Mouse (Mus musculus) T-helper 1 cell (primary cell): ENCODE data around the gene Ppp1r26.

Experiments used
- in situ Hi-C: fragments of 300-600 bp; cut with MboI, MseI; formaldehyde crosslinking; loops from one replicate; pipeline ENCODE4 v1.15.1; 2025; ENCODE audit warnings: high pct_unique_total_duplicates

Gene Ppp1r26

DNA sequence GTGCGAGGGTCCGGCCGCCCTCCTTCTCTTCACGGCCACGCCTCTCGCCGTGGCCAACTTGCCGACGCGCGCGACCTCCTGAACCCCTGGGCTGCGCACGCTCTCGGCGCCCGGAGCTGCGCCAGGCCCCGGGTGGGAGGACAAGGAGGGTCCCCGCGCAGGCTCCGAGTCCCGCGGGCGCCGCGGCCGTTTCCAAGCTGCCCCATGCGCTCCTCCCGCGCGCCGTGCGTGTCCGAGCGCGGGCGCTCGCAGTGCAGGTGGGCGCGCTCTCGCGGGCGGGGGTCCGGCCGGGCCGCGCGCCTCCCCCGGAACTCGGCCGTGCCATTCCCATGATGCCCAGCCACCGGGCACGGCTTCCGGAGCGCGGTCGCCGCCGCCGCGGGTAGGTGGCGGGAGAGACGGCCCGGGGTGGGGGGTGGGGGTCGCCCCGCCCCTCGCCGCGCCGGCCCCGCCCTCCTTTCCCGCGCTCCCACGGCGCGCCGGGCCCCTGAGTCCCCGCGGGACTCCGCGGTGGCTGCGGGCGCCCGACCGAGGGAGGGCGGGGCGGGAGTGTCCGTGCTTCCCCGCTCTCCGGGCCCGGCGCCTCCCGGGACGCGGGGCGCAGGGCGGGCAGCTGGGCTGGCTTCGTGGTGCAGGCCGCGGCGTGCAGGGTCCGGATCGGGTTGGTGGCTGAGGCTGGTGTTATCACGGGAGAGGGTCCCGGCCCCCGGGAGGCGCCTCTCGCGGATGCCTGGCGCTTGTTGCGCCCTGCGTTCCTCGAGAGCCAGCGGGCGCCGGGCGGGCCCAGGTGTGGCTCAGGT, at the start of gene Ppp1r26:
TSS of gene Ppp1r26 (plus strand) at position 286 of the 800 bp plus-strand sequence.
- in situ Hi-C loops, result no loop called here

DNA sequence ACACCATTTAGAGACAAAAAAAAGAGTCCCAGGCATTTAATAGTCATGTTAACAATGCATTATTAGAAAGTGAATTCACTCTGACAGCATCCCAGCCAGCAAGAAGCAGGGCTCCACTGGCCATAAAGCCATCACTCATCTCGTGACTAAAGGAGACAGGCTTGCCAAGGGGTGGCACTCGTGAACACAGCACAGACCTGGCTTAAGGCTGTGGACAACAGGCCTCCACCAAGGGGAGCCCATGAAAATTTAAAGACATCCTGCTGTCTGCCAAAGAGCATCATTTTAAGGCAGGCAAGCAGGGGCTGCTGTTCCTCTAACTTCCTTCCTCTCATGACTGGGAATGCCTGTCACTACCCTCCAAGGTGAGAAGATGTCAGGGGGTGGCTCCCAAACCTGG, 49.7 kb upstream of the Ppp1r26 start:
- in situ Hi-C loops, result no loop called here

DNA sequence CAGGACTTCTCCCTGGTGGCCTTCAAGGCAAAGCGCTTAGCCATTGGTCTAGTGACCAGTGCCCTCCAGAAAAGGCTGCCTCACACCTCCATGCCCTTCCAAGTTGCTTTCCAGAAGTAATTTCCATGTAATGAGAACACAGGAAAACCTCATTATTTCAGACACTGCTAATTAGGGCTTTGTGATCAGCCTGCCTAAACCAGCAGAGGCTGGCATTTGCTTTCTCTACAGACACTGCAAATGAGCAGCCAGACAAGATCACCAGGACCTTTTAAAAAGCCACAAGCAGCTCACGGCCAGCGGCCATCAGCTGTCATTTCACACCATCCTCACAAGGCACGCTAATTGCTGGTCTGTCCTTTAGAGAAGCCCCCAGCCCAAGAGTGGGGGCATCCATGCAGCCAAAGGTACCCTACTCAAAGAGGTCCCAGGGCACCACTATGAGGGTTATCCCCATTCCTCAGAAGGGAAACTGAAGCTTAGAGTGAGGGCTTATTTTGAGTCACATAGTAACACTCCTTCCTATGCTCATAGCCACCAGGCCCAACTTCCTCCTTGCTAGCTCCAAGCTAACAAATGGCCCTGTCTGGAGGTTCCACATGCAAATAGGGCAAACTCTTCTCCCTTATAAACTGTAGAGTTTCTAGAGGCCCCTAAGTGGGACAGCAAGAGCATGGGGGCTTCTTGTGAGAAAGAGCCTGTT, 49.0 kb upstream of the Ppp1r26 start:
- in situ Hi-C loops, result no loop called here

DNA sequence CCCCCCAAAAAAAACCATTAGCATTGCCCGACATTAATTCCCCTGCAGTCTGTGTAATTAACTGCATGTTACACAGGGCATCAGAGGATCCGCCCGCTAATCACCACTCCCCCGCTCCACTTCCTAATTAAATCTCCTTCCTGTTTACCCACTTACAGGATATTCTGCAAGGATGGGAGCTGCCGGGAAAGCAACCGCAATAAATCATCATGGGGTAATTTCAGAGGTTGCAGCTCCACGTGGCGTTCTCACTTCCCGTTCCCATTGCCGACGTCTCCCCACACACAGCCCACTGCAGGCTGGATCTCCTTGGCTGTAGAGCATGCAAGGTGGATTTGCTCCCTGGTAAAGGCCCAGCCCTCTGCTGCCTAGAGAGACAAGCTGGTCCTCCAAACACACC, 45.0 kb upstream of the Ppp1r26 start:
- in situ Hi-C loops, result no loop called here

DNA sequence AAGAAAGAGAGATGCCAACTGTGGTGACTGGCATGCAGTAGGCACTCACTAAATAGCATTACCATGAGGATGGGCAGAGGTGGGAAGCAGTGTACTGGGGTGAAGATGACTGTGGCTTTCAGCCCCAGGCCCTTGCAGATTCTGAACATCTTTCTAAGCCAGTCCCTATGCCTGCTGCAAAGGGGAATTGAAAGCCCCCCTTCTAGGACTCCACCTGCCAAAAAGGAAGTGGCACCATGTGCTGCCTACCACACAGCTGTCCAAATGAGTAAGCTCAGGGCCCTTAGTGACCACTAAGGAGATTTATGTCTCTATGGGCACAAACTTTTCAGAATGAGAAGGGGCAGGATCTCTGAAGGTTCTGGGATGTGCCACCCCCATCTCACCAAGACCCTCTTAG, 44.5 kb upstream of the Ppp1r26 start:
- in situ Hi-C loops, result no loop called here

DNA sequence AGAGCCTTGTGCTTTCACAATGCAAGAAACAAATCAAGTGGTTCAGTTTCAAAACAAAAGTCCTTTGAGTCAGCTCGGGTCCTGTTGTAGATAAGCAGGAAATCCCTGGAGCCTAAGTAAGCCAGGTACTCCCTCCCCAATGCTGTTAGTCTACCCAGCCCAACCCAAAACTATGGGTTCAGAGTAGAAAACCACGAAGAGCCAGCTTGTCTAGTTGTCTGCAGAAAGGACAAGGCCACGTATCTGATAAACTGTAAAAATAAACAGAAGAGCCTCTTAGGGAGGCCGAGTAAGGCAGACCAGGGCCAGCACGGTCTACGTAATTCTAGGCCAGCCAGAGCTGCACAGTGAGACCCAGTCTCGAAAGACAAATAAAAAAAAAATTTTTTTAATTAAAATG, 38.8 kb upstream of the Ppp1r26 start:
- in situ Hi-C loops, result no loop called here

DNA sequence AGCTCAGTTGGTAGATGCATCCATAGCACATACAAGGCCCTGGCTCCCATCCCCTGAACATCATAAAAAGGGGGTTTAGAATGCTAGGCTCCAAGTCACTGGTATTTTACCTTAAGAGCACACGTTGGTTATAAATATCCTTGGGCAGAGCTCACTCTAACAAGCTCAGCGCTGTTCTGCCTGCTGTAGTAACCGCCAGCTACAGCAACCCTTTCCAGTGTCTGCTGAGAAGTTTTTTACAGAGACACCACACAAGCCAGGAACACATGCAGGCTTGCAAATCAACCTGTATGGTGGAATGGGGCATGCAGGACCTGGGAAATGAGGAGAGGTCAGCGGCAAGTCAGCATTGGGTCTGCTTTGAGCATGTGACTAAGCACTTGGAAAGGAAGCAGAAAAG, 37.5 kb upstream of the Ppp1r26 start:
- in situ Hi-C loops, result no loop called here

DNA sequence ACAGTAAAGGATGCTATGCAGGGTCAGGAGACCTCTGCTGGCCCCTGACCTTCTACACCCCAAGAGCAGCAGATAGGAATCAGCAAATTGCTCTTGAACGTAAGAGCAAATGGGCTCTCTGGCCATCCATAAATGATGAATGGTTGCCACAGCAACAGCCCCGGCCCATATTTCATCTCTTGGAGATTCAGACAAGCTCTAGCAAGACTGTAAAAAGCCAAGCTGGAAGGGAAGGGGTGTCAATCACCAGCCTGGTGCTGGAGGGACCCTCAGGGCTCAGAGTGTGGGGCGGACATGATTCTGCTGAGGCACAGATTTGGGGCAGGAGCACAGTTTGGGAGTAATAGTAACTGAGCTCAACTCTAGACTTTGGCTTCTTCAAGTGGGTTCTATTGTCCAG, 37.0 kb upstream of the Ppp1r26 start:
- in situ Hi-C loops, result no loop called here

DNA sequence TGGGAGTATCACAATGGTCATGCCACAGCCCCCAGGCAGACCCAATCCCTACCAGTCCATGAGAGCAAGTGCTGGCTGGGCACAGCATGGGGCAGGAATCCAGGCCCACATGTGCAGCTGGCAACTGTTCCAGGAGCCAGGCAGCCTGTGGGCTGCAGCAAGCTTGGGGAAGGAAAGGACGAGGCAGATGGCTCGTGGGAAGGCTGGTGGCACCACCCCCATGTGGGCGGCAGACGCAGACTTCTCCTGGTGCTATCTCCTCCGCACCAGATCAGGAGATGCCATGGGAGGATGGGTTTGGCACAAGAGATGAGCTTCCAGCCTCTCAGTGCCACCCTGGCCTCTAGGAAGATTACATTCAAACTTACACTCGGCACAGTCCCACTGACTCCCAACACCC, 33.7 kb upstream of the Ppp1r26 start:
- in situ Hi-C loops, result loop anchor here (5.0 kb wide), 1 partner anchor 211 kb away; no protein-coding TSS in a partner anchor

DNA sequence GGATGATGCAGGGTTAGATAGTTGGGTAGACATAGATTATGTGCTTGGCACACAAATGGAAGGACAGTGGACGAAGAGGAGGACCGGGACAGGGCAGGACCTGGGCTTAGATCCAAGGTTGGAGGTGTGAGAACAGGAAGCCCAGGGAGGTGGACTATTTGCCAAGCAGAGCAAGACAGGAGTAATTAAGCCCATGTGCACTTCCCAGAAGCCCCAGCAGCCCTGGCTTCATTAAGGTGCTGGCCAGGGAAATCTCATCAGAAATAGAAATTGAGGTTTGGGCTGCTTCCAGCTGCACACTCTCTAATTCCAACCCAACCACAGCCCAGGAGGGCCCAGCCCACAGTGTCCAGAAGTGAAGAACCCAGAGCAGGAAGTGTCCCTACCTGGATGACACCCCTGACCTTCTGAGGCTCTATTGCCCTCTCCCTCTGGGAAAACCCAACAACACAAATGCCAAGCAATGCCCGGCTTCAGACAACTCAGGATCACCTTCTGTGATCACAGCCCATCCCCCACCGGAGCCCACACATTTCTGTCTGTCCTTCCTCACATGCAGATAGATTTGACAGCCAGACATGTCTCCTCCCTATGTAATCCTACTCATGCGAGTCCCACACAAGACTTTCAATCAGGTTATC, 32.4 kb upstream of the Ppp1r26 start:
- in situ Hi-C loops, result loop anchor here (5.0 kb wide), 1 partner anchor 212 kb away; no protein-coding TSS in a partner anchor

DNA sequence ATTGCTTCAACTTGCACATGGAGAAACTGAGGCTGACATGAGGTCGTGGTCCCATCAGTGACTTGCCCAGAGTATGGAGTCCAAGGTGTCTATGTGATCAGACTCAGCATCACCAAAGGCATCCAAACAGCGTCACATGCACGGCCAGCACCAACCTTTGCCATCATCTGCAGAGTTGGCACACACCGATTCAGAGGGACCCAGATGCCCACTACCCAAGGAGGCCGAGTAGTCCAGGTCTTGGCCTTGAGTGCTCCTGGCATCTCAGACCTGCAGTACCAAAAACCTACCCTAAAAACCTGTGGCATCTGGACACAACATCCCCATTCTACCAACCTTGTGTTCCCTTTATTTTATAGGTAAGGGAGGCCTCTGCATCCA, 31.9 kb upstream of the Ppp1r26 start:
- in situ Hi-C loops, result loop anchor here (5.0 kb wide), 1 partner anchor 212 kb away; no protein-coding TSS in a partner anchor

DNA sequence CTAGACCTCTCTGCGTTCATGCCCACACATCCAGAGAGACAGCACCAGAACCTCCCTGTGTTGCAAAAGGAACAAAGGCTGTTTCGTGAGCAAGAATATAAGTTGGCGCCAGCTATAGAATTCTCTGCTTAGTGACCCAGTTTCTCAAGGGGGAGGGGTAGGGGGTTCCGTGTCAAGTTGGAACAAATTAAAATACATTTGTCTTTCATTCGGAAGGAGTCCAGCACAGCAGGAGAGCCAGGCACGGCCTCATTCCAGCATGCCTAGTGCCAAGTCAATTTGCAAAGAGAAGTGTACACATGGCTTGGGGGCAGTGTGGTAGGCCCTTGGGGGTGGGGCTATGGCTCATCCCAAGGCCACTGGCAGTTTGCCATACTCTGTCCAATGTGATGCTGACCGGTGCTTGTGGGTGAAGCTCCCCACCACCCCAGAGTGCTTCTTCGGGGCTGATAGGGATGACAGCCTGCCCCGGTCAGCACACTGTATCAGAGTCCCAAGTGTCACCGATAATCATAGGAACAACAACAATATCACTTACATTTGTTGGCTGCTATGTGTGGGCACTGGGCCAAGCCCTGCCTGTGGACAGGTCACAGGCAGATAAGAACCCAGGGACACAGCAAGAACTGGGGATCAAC, 31.1 kb upstream of the Ppp1r26 start:
- in situ Hi-C loops, result no loop called here

DNA sequence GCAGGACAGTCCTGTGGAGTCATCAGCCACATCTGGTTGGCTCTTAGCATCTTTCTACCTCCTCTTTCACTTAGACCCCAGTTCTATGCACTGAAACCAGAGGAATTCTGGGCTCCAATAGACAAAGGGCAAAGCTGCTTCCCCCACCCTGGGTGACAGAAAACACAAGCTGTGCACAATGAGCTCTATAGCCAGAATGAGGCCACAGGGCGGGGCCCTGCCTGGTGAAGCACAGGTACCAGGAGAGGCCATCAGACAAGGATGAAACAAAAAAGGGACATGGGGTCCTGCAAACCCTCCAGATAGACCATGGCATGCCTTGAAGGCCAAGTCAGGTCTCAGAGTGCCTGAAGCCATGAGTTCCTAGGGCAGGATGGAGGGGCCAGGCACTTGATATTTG, 30.1 kb upstream of the Ppp1r26 start:
- in situ Hi-C loops, result no loop called here

DNA sequence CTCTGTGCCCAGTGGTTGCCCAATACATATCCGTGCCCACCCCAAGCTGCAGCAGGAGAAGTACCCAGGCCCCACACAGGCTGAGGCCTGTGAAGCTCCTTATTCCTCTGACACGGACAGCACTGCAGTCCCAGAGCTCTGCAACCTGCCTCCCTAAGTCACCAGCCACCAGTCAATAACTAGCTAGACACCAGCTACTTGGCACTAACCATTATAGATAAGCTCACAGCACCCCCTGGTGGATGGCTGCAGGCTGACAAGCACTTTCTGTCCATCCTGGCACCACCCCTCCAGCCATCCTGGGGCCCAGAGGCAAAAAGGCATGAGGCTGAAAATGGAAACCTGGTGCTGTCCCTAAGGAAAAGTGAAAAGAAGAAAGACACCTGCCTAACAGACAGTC, 28.6 kb upstream of the Ppp1r26 start:
- in situ Hi-C loops, result no loop called here

DNA sequence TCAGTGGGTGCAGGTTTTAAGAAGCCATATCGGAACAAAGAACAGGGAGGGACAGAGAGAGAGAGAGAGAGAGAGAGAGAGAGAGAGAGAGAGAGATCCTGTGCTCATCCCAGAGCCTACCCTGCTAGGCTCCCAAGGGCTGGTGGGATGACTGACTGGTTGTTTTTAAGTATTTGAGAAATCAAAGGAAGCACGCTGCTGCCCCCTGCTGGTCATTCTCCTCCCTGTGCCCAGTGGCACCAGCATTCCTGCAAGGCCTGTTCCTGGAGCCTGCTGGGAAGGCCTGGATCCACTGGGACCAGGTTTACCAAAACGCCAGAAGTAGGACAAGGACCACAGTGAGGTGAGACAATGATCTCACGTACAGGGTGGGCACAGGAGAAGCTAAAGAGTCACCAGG, 26.7 kb upstream of the Ppp1r26 start:
- in situ Hi-C loops, result no loop called here

DNA sequence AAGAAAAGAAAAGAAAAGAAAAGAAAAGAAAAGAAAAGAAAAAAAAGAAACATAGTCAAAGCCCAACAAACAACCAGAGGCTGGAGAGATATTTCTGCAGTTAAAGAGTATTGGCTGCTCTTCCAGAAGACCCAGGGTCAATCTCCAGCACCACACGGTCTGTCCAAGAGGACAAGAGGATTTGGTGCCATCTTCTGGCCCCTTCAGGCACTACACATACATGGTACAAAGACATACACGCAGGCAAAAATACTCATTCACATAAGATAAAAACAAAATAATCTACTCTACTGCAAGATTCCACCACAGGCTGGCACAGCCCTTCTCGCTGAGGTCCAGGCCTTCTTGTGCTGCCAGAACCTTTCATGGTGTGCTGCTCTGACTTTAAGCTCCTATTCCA, 23.4 kb upstream of the Ppp1r26 start:
- in situ Hi-C loops, result no loop called here

DNA sequence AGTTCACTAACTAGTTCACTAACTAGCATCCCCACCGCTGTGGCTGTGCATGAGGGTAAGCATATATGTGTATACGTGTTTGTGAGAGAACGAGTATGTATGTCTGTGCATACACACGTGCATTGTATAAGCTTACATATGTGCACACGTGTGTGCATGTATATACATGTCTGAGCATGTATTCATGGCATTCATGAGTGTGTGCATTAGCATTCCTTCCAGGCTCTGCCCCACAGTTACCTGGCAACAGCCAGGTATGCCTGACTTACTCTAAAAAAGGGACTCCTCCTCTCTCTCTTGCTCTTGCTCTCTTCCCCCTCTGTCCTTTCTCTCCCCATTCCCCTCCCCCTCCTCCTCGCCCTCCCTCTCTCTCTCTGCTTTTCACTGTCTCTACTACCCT, 19.4 kb upstream of the Ppp1r26 start:
- in situ Hi-C loops, result no loop called here

DNA sequence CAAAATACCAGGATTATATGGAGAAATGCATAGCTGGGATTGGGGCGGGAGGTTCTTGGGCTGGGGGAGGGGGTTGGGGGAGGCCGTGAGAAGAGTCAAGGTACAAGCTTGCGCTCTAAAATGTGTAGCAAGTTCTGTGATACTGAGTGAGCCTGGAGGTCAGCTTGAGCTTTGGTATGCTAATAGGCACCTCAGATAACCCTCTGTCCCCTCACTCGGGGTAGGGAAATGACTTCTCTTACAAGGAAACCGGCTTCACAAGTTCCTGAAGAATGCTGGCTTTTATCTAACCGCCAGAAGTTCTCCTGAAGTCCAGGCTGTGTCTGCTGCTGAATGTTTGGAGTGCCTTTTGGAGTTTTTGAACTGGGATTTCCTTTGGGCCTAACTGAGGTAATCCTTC, 15.8 kb upstream of the Ppp1r26 start:
- in situ Hi-C loops, result no loop called here

DNA sequence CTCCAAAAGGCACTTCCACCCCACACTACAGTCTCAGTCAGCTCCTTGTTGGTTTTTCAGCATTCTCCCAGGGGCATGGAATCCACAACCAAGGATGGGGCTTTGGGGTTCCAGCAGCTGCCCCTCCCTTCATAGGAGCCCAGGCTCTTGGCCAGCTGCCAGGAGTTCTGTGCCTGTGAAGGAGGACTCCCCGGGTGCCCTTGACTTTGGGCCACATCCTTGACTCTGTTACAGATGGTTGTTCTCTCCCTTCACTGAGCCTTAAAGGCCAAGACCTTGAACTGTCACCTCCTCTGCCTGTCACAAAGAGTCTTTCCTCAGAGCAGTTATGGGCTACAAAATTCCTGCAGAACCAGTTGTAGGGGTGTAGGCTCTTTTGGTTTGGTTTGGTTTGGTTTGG, 13.8 kb upstream of the Ppp1r26 start:
- in situ Hi-C loops, result no loop called here

DNA sequence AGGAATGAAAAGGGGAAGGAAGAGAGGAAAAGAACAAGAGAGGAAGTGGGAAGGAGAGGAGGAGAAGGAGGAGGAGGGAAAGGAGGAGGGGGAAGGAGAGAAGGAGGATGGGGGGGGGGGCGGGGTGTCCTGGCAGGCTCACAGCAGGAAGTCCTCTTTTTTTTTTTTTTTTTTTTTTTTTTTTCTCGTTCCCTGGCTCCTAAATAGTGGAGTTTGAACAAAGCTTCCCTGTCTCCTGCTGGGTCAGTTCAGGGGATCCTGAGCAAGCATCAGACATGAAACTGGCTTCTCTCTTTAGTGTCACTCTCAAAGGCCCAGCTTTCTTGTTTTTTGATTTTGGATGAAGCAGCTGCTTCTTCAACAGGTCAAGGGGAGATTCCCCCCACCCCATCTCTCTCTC, 13.1 kb upstream of the Ppp1r26 start:
- in situ Hi-C loops, result no loop called here

DNA sequence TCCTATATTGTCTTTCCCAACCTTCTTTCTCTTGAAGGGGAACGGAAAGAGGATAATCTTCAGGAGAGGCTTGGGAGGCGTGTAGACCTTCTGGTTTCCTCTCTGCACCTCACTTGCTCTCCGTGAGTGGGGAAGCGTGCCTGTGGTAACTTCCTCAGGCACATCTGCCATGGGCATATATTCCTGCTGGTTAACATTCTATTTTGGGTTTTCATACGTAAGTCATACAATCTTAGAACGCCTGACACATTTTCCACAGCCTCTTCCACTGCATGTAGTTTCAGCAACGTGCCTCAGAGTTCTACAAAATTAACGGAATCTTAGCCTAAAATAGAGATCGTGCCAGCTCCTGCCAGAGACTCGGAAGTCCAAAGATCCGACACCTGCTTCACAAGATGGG, 11.2 kb upstream of the Ppp1r26 start:
- in situ Hi-C loops, result no loop called here

DNA sequence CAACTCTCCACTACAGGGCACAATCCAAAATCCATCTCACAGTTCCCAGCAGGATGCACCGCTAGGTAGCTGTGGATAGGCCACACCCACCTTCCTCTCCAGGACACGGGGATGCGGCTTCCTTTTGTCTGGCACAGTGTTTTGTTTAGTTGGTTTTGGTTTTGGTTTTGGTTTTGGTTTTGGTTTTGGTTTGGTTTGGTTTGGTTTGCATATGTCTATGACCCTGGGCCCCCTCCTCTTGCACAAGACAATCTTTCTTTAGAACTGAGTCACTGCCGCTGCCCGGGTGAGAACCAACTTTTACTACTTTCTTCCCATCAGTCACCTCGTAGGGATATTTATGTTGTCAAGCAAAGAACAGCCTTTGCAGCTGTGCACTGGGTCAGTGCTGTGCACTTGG, 5.8 kb upstream of the Ppp1r26 start:
- in situ Hi-C loops, result no loop called here
